Mouse (Mus musculus): ENCODE results near the gene Mettl21c. TPM values are rescaled to one million over a fixed set of nuclear protein-coding genes. Genes with fewer than 3 reads are reported as not detected.

Mettl21c gene
- polyA plus RNA-seq, 1 experiment from 2014 or later = 1.8 TPM

GRCm38 (mm10) chr1:44032948-44033347, 13.1 kb upstream of the Mettl21c start:
- no peaks in the 10 kb centered on the region for H3K27me3 ChIP-seq (replicated peaks; ENCODE audit: control insufficient read depth, insufficient read depth, low read length)
- no peaks in the 10 kb centered on the region for H3K36me3 ChIP-seq (ENCODE audit: control insufficient read depth, insufficient read depth, low read length)
- H3K4me2 ChIP-seq (ENCODE audit: low read length) = no peak overlapping the region
- H3K9me3 ChIP-seq (ENCODE audit: control insufficient read depth, low read length) = no peaks in the 10 kb centered on the region
- no peak overlapping the region for H3K27ac ChIP-seq (ENCODE audit: low read depth, low read length)
- no peak for ATAC-seq
- H3K9ac ChIP-seq (ENCODE audit: low read depth, low read length) = no peak overlapping the region
- H3K4me1 ChIP-seq (ENCODE audit: control insufficient read depth, insufficient read depth, low read depth, low read length) = no peaks in the 10 kb centered on the region
- 93% methylated on average over 5 of the region's 5 CpGs for WGBS
- H3K4me3 ChIP-seq (ENCODE audit: low read length) = no peak overlapping the region

- Histone ChIP-seq H3K27me3 (replicated peaks; ENCODE audit: control insufficient read depth, insufficient read depth, low read length) (no peaks in the 10 kb centered on the region), H3K27ac (ENCODE audit: low read depth, low read length) (no peak overlapping the region), H3K4me1 (ENCODE audit: control insufficient read depth, insufficient read depth, low read depth, low read length) (no peaks in the 10 kb centered on the region), H3K9me3 (ENCODE audit: control insufficient read depth, low read length) (no peaks in the 10 kb centered on the region), H3K36me3 (ENCODE audit: control insufficient read depth, insufficient read depth, low read length) (no peaks in the 10 kb centered on the region), H3K4me2 (ENCODE audit: low read length) (no peak overlapping the region), H3K4me3 (ENCODE audit: low read length) (no peak overlapping the region), H3K9ac (ENCODE audit: low read depth, low read length) (no peak overlapping the region)
- no peak for ATAC-seq
- WGBS = 73% methylated on average over 2 of the region's 2 CpGs
Observed at GRCm38 (mm10) chr1:44032213-44032612, 12.4 kb upstream of the Mettl21c start.

GRCm38 (mm10) chr1:44027651-44028050, 7.8 kb upstream of the Mettl21c start:
- no peak overlapping the region for H3K4me2 ChIP-seq (ENCODE audit: low read length)
- ATAC-seq = no peak
- WGBS = 81% methylated on average over 1 of the region's 1 CpGs
- no peak overlapping the region for H3K9ac ChIP-seq (ENCODE audit: low read depth, low read length)
- no peak overlapping the region for H3K4me3 ChIP-seq (ENCODE audit: low read length)
- H3K27me3 ChIP-seq (replicated peaks; ENCODE audit: control insufficient read depth, insufficient read depth, low read length) = no peaks in the 10 kb centered on the region
- H3K4me1 ChIP-seq (ENCODE audit: control insufficient read depth, insufficient read depth, low read depth, low read length) = no peaks in the 10 kb centered on the region
- no peak overlapping the region for H3K27ac ChIP-seq (ENCODE audit: low read depth, low read length)
- H3K36me3 ChIP-seq (ENCODE audit: control insufficient read depth, insufficient read depth, low read length) = no peaks in the 10 kb centered on the region
- no peaks in the 10 kb centered on the region for H3K9me3 ChIP-seq (ENCODE audit: control insufficient read depth, low read length)

- H3K4me3 ChIP-seq (ENCODE audit: low read length) = no peak overlapping the region
- no peak overlapping the region for H3K9ac ChIP-seq (ENCODE audit: low read depth, low read length)
- 96% methylated on average over 1 of the region's 1 CpGs for WGBS
- H3K4me2 ChIP-seq (ENCODE audit: low read length) = no peak overlapping the region
- H3K36me3 ChIP-seq (ENCODE audit: control insufficient read depth, insufficient read depth, low read length) = no peaks in the 10 kb centered on the region
- H3K27me3 ChIP-seq (replicated peaks; ENCODE audit: control insufficient read depth, insufficient read depth, low read length) = no peaks in the 10 kb centered on the region
- ATAC-seq = no peak
- no peaks in the 10 kb centered on the region for H3K9me3 ChIP-seq (ENCODE audit: control insufficient read depth, low read length)
- H3K27ac ChIP-seq (ENCODE audit: low read depth, low read length) = no peak overlapping the region
- H3K4me1 ChIP-seq (ENCODE audit: control insufficient read depth, insufficient read depth, low read depth, low read length) = no peaks in the 10 kb centered on the region
Observed at GRCm38 (mm10) chr1:44022656-44023055, 2.8 kb upstream of the Mettl21c start.

GRCm38 (mm10) chr1:44015556-44015955, 4.3 kb downstream of the Mettl21c start:
- Histone ChIP-seq H3K9ac (ENCODE audit: low read depth, low read length) (no peak overlapping the region), H3K4me2 (ENCODE audit: low read length) (no peak overlapping the region), H3K27me3 (replicated peaks; ENCODE audit: control insufficient read depth, insufficient read depth, low read length) (no peaks in the 10 kb centered on the region), H3K9me3 (ENCODE audit: control insufficient read depth, low read length) (no peaks in the 10 kb centered on the region), H3K36me3 (ENCODE audit: control insufficient read depth, insufficient read depth, low read length) (no peaks in the 10 kb centered on the region), H3K4me1 (ENCODE audit: control insufficient read depth, insufficient read depth, low read depth, low read length) (no peaks in the 10 kb centered on the region), H3K27ac (ENCODE audit: low read depth, low read length) (no peak overlapping the region), H3K4me3 (ENCODE audit: low read length) (no peak overlapping the region)
- WGBS = 94% methylated on average over 2 of the region's 2 CpGs
- no peak for ATAC-seq

GRCm38 (mm10) chr1:44004513-44004912, 15.3 kb downstream of the Mettl21c start:
- ATAC-seq = no peak
- 96% methylated on average over 2 of the region's 2 CpGs for WGBS
- no peak overlapping the region for H3K4me2 ChIP-seq (ENCODE audit: low read length)

GRCm38 (mm10) chr1:43996914-43997589, 22.8 kb downstream of the Mettl21c start:
- Histone ChIP-seq H3K9ac (ENCODE audit: low read depth, low read length) (no peak overlapping the region), H3K27me3 (replicated peaks; ENCODE audit: control insufficient read depth, insufficient read depth, low read length) (no peaks in the 10 kb centered on the region), H3K27ac (ENCODE audit: low read depth, low read length) (no peak overlapping the region), H3K4me2 (ENCODE audit: low read length) (no peak overlapping the region), H3K4me3 (ENCODE audit: low read length) (no peak overlapping the region), H3K9me3 (ENCODE audit: control insufficient read depth, low read length) (no peaks in the 10 kb centered on the region), H3K36me3 (ENCODE audit: control insufficient read depth, insufficient read depth, low read length) (peaks cover 26% of the 10 kb centered on the region), H3K4me1 (ENCODE audit: control insufficient read depth, insufficient read depth, low read depth, low read length) (no peaks in the 10 kb centered on the region)
- 98% methylated on average over 4 of the region's 4 CpGs for WGBS
- ATAC-seq = no peak

More at GRCm38 (mm10) chr1:44004513-44004912, 15.3 kb downstream of the Mettl21c start:
- H3K4me3 ChIP-seq (ENCODE audit: low read length) = no peak overlapping the region
- no peaks in the 10 kb centered on the region for H3K9me3 ChIP-seq (ENCODE audit: control insufficient read depth, low read length)
- no peaks in the 10 kb centered on the region for H3K27me3 ChIP-seq (replicated peaks; ENCODE audit: control insufficient read depth, insufficient read depth, low read length)
- no peaks in the 10 kb centered on the region for H3K4me1 ChIP-seq (ENCODE audit: control insufficient read depth, insufficient read depth, low read depth, low read length)
- no peak overlapping the region for H3K27ac ChIP-seq (ENCODE audit: low read depth, low read length)
- H3K9ac ChIP-seq (ENCODE audit: low read depth, low read length) = no peak overlapping the region
- H3K36me3 ChIP-seq (ENCODE audit: control insufficient read depth, insufficient read depth, low read length) = peaks cover 3% of the 10 kb centered on the region; the same call in 1 of the 2 replicates

- Histone ChIP-seq H3K4me2 (ENCODE audit: low read length) (no peak overlapping the region), H3K9ac (ENCODE audit: low read depth, low read length) (no peak overlapping the region), H3K27ac (ENCODE audit: low read depth, low read length) (no peak overlapping the region), H3K9me3 (ENCODE audit: control insufficient read depth, low read length) (no peaks in the 10 kb centered on the region), H3K4me3 (ENCODE audit: low read length) (no peak overlapping the region), H3K4me1 (ENCODE audit: control insufficient read depth, insufficient read depth, low read depth, low read length) (no peaks in the 10 kb centered on the region), H3K27me3 (replicated peaks; ENCODE audit: control insufficient read depth, insufficient read depth, low read length) (no peaks in the 10 kb centered on the region), H3K36me3 (ENCODE audit: control insufficient read depth, insufficient read depth, low read length) (peaks cover 14% of the 10 kb centered on the region; the same call in 1 of the 2 replicates)
- no peak for ATAC-seq
- 81% methylated on average over 3 of the region's 3 CpGs for WGBS
Observed at GRCm38 (mm10) chr1:43971089-43971488, 48.7 kb downstream of the Mettl21c start.

- Histone ChIP-seq H3K4me2 (ENCODE audit: low read length) (no peak overlapping the region), H3K27me3 (replicated peaks; ENCODE audit: control insufficient read depth, insufficient read depth, low read length) (no peaks in the 10 kb centered on the region), H3K4me3 (ENCODE audit: low read length) (no peak overlapping the region), H3K9me3 (ENCODE audit: control insufficient read depth, low read length) (no peaks in the 10 kb centered on the region), H3K4me1 (ENCODE audit: control insufficient read depth, insufficient read depth, low read depth, low read length) (no peaks in the 10 kb centered on the region), H3K36me3 (ENCODE audit: control insufficient read depth, insufficient read depth, low read length) (peaks cover 9% of the 10 kb centered on the region; the same call in 1 of the 2 replicates), H3K27ac (ENCODE audit: low read depth, low read length) (no peak overlapping the region), H3K9ac (ENCODE audit: low read depth, low read length) (no peak overlapping the region)
- WGBS = 93% methylated on average over 3 of the region's 3 CpGs
- ATAC-seq = no peak
Observed at GRCm38 (mm10) chr1:43969361-43969760, 50.5 kb downstream of the Mettl21c start.
